Comparison of ENCODE assay signal across 14 mouse cellular contexts in the genomic region with DNA sequence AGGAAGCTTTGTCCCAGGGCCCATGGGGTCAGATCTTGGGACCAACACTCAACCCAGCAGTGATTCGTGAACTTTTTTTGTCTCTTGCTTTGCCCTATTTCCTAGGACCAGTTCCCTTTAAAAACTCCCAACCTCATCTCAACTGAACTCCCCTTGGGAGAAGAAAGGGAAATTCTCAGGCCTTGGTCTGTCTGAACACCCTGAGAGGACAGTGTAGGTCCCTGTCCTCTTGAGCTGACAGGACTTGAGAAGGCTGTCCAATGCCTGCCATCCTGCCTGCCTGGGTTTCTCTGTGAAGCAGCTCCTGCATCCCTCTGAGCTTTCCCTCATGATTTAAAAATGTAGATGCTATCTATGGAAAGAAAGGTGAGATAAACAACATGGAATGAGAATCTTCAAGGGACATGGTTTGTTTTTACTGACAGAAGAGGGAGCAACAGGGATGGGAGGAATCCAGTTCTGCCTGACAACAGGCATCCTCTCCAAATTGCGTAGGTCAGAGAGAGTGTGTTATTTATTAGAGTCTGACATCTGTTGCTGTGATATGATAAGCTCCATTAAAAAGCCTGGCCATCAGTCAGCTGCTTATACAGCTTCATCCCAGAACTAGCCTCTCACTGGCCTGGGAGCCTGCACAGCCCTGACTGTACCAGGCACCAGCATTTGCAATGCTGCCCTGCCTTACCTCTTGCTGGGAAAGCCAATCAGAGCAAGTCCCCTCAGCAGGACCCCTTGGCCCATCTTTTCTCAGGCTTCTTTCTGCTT.
DNase-seq lines count a peak whose midpoint lies in the region; ATAC-seq and TF ChIP-seq lines count a peak whose summit lies in the region.
"Had no signal": no experiment of that assay in that cellular context is flagged by ENCODE, and none has a peak within 500 bp of the region (broad histone marks: within the 10 kb centered on the region; RNA-seq: fewer than 3 reads in every experiment).

No protein-coding gene starts in this region.

- 63% methylated on average over 2 of the region's 2 CpGs for WGBS in intestine, embryonic 14.5 days
- 69% methylated on average over 2 of the region's 2 CpGs for WGBS in intestine, postnatal 0 days
- 90% methylated on average over 2 of the region's 2 CpGs for WGBS in liver, postnatal 0 days (ENCODE audit: insufficient replicate concordance)
- 73% methylated on average over 2 of the region's 2 CpGs for WGBS in liver, embryonic 11.5 days
- 62% methylated on average over 2 of the region's 2 CpGs for WGBS in stomach, embryonic 14.5 days
- 91% methylated on average over 2 of the region's 2 CpGs for WGBS in midbrain, embryonic 14.5 days

- intact Hi-C loops in heart, postnatal 10 days (cut with DNase I): loop anchor here (5.0 kb wide), 1 partner anchor 68 kb away; no protein-coding TSS in a partner anchor

- peak; percentile 49 for DNase-seq in intestine, embryonic 14.5 days (ENCODE audit: low spot score)
- peak; percentile 8 for DNase-seq in liver, postnatal 0 days
- no peak for DNase-seq in liver, embryonic 11.5 days (ENCODE audit: low spot score)
- DNase-seq in heart, postnatal 10 days: peak; percentile 32 to 45
- DNase-seq in midbrain, embryonic 14.5 days: no peak
- no peak for DNase-seq in urinary bladder, adult 18-20 months (ENCODE audit: low spot score in 2 of 2)
- DNase-seq: cerebellum, postnatal 25 days; right cerebral cortex, adult 18-20 months had no signal

- no peaks in the 10 kb centered on the region for H3K27me3 ChIP-seq in intestine, embryonic 14.5 days (replicated peaks; ENCODE audit: control insufficient read depth, insufficient read depth, low read length)
- H3K27me3 ChIP-seq in intestine, postnatal 0 days (replicated peaks; ENCODE audit: control insufficient read depth, insufficient read depth, low read length): no peaks in the 10 kb centered on the region
- no peaks in the 10 kb centered on the region for H3K27me3 ChIP-seq in liver, postnatal 0 days (ENCODE audit: insufficient read depth, low read length)
- H3K27me3 ChIP-seq in liver, embryonic 11.5 days (replicated peaks; ENCODE audit: control insufficient read depth, insufficient read depth, low read length): no peaks in the 10 kb centered on the region
- H3K27me3 ChIP-seq in stomach, embryonic 14.5 days (ENCODE audit: control insufficient read depth, insufficient read depth, low read length): no peaks in the 10 kb centered on the region
- no peaks in the 10 kb centered on the region for H3K27me3 ChIP-seq in midbrain, embryonic 14.5 days (ENCODE audit: control insufficient read depth, insufficient read depth, low read length)
- H3K27me3 ChIP-seq: embryonic facial prominence, embryonic 13.5 days; hindbrain, embryonic 13.5 days; neural tube, embryonic 15.5 days had no signal

- no peaks in the 10 kb centered on the region for H3K36me3 ChIP-seq in intestine, embryonic 14.5 days (ENCODE audit: control insufficient read depth, insufficient read depth, low read length)
- H3K36me3 ChIP-seq in intestine, postnatal 0 days (ENCODE audit: control insufficient read depth, insufficient read depth): no peaks in the 10 kb centered on the region; the same call in 1 of the 2 replicates
- H3K36me3 ChIP-seq in liver, postnatal 0 days (replicated peaks; ENCODE audit: insufficient read depth, low read length): no peaks in the 10 kb centered on the region
- no peaks in the 10 kb centered on the region for H3K36me3 ChIP-seq in liver, embryonic 11.5 days (ENCODE audit: control insufficient read depth, insufficient read depth, low read length)
- H3K36me3 ChIP-seq in stomach, embryonic 14.5 days (ENCODE audit: control insufficient read depth, insufficient read depth, low read length): no peaks in the 10 kb centered on the region
- H3K36me3 ChIP-seq in midbrain, embryonic 14.5 days (ENCODE audit: control insufficient read depth, insufficient read depth, low read length): no peaks in the 10 kb centered on the region
- H3K36me3 ChIP-seq: embryonic facial prominence, embryonic 13.5 days; hindbrain, embryonic 13.5 days; neural tube, embryonic 15.5 days had no signal

- no peaks in the 10 kb centered on the region for H3K9me3 ChIP-seq in intestine, embryonic 14.5 days (ENCODE audit: control insufficient read depth, low read length)
- H3K9me3 ChIP-seq in intestine, postnatal 0 days (ENCODE audit: control insufficient read depth): no peaks in the 10 kb centered on the region
- H3K9me3 ChIP-seq in liver, postnatal 0 days (ENCODE audit: low read length): no peaks in the 10 kb centered on the region
- no peaks in the 10 kb centered on the region for H3K9me3 ChIP-seq in liver, embryonic 11.5 days (ENCODE audit: control insufficient read depth, low read length)
- H3K9me3 ChIP-seq in stomach, embryonic 14.5 days (ENCODE audit: control insufficient read depth, low read depth, low read length): no peaks in the 10 kb centered on the region
- no peaks in the 10 kb centered on the region for H3K9me3 ChIP-seq in midbrain, embryonic 14.5 days (ENCODE audit: control insufficient read depth, low read length)
- H3K9me3 ChIP-seq: embryonic facial prominence, embryonic 13.5 days; hindbrain, embryonic 13.5 days; neural tube, embryonic 15.5 days had no signal

- no peak for TF ChIP-seq EP300 in liver, postnatal 0 days (IDR thresholded peaks at IDR 0.05; ENCODE audit: low read depth)

- peaks cover 26% of the 10 kb centered on the region for H3K4me1 ChIP-seq in intestine, embryonic 14.5 days (replicated peaks; ENCODE audit: control insufficient read depth, insufficient read depth, low read length)
- no peaks in the 10 kb centered on the region for H3K4me1 ChIP-seq in intestine, postnatal 0 days (replicated peaks; ENCODE audit: control insufficient read depth, insufficient read depth, low read length)
- H3K4me1 ChIP-seq in liver, postnatal 0 days (ENCODE audit: insufficient read depth): no peaks in the 10 kb centered on the region
- no peaks in the 10 kb centered on the region; the same call in 1 of the 2 replicates for H3K4me1 ChIP-seq in liver, embryonic 11.5 days (replicated peaks; ENCODE audit: control insufficient read depth, insufficient read depth, low read length)
- H3K4me1 ChIP-seq in stomach, embryonic 14.5 days (ENCODE audit: control insufficient read depth, insufficient read depth, low read length): peaks cover 31% of the 10 kb centered on the region
- H3K4me1 ChIP-seq in midbrain, embryonic 14.5 days (ENCODE audit: control insufficient read depth, insufficient read depth, low read length): no peaks in the 10 kb centered on the region
- H3K4me1 ChIP-seq: hindbrain, embryonic 13.5 days had no signal

- no peak; the same call in 1 of the 2 replicates for TF ChIP-seq CTCF in intestine, postnatal 0 days (IDR thresholded peaks at IDR 0.05; ENCODE audit: low read depth)
- TF ChIP-seq CTCF in liver, postnatal 0 days (IDR thresholded peaks at IDR 0.05; ENCODE audit: low read depth): no peak

- no peak overlapping the region for H3K4me2 ChIP-seq in intestine, embryonic 14.5 days (ENCODE audit: low read length)
- no peak overlapping the region for H3K4me2 ChIP-seq in intestine, postnatal 0 days (replicated peaks; ENCODE audit: low read depth)
- no peak overlapping the region for H3K4me2 ChIP-seq in liver, postnatal 0 days (ENCODE audit: low read depth, low read length)
- no peak overlapping the region for H3K4me2 ChIP-seq in liver, embryonic 11.5 days
- no peak overlapping the region for H3K4me2 ChIP-seq in stomach, embryonic 14.5 days (replicated peaks; ENCODE audit: low read depth, low read length)
- H3K4me2 ChIP-seq in midbrain, embryonic 14.5 days (ENCODE audit: low read length): no peak overlapping the region
- H3K4me2 ChIP-seq: embryonic facial prominence, embryonic 13.5 days; hindbrain, embryonic 13.5 days; neural tube, embryonic 15.5 days had no signal

- peak; percentile 53; the same call in 1 of the 2 replicates for ATAC-seq in intestine, embryonic 14.5 days (replicated peaks; ENCODE audit: low FRiP score, low TSS enrichment, low read depth)
- ATAC-seq in intestine, postnatal 0 days: no peak
- no peak for ATAC-seq in liver, postnatal 0 days
- ATAC-seq in liver, embryonic 11.5 days (replicated peaks; ENCODE audit: low FRiP score): no peak
- ATAC-seq in stomach, embryonic 14.5 days (ENCODE audit: insufficient number of reproducible peaks, insufficient read depth, low FRiP score, low read depth): no peak; the same call in 1 of the 2 replicates
- no peak for ATAC-seq in midbrain, embryonic 14.5 days (ENCODE audit: low FRiP score, low TSS enrichment)
- ATAC-seq: midbrain, embryonic 16.5 days had no signal

- no peak overlapping the region for H3K4me3 ChIP-seq in intestine, embryonic 14.5 days (ENCODE audit: low read depth, low read length)
- H3K4me3 ChIP-seq in intestine, postnatal 0 days (ENCODE audit: low read depth, low read length): no peak overlapping the region
- no peak overlapping the region for H3K4me3 ChIP-seq in liver, postnatal 0 days (ENCODE audit: low read depth, low read length)
- H3K4me3 ChIP-seq in liver, embryonic 11.5 days (ENCODE audit: low read depth, low read length): no peak overlapping the region
- no peak overlapping the region for H3K4me3 ChIP-seq in stomach, embryonic 14.5 days (ENCODE audit: low read depth, low read length)
- H3K4me3 ChIP-seq in midbrain, embryonic 14.5 days (replicated peaks; ENCODE audit: low read depth, low read length): no peak overlapping the region
- H3K4me3 ChIP-seq: embryonic facial prominence, embryonic 13.5 days; hindbrain, embryonic 13.5 days; neural tube, embryonic 15.5 days had no signal

- H3K9ac ChIP-seq in intestine, embryonic 14.5 days (ENCODE audit: low read length): no peak overlapping the region
- no peak overlapping the region for H3K9ac ChIP-seq in intestine, postnatal 0 days (ENCODE audit: low read depth, low read length)
- no peak overlapping the region for H3K9ac ChIP-seq in liver, postnatal 0 days (replicated peaks)
- no peak overlapping the region for H3K9ac ChIP-seq in liver, embryonic 11.5 days (ENCODE audit: low read depth, low read length)
- H3K9ac ChIP-seq in stomach, embryonic 14.5 days (replicated peaks; ENCODE audit: low read depth, low read length): no peak overlapping the region
- H3K9ac ChIP-seq in midbrain, embryonic 14.5 days (replicated peaks; ENCODE audit: low read length): no peak overlapping the region
- H3K9ac ChIP-seq: embryonic facial prominence, embryonic 13.5 days; hindbrain, embryonic 13.5 days; neural tube, embryonic 15.5 days had no signal

- peak overlapping the region; percentile 43; the same call in 1 of the 2 replicates for H3K27ac ChIP-seq in intestine, embryonic 14.5 days (ENCODE audit: low read depth)
- no peak overlapping the region for H3K27ac ChIP-seq in intestine, postnatal 0 days (ENCODE audit: low read depth, low read length)
- H3K27ac ChIP-seq in liver, postnatal 0 days (ENCODE audit: low read depth): no peak overlapping the region
- no peak overlapping the region; the same call in 1 of the 2 replicates for H3K27ac ChIP-seq in liver, embryonic 11.5 days (ENCODE audit: low read depth, low read length)
- peak overlapping the region; percentile 58; the same call in 1 of the 2 replicates for H3K27ac ChIP-seq in stomach, embryonic 14.5 days (ENCODE audit: low read length)
- H3K27ac ChIP-seq in midbrain, embryonic 14.5 days (replicated peaks; ENCODE audit: low read depth, low read length): no peak overlapping the region
- H3K27ac ChIP-seq: embryonic facial prominence, embryonic 13.5 days; hindbrain, embryonic 13.5 days; neural tube, embryonic 15.5 days had no signal

Comparison
In these comparisons a context has a peak if more than half of its experiments do, and no peak if none do; other contexts are left out.
1. DNase-seq: peak in intestine, embryonic 14.5 days (single experiment), liver, postnatal 0 days (single experiment) and heart, postnatal 10 days (2 of 2); none in liver, embryonic 11.5 days (single experiment), midbrain, embryonic 14.5 days (single experiment) and urinary bladder, adult 18-20 months (0 of 2).
2. H3K27ac ChIP-seq: peak in intestine, embryonic 14.5 days (single experiment) and stomach, embryonic 14.5 days (single experiment); none in intestine, postnatal 0 days (single experiment), liver, postnatal 0 days (single experiment), liver, embryonic 11.5 days (single experiment) and midbrain, embryonic 14.5 days (single experiment).